Mouse (Mus musculus) lung, postnatal 0 days (tissue): Measurements from ENCODE around the gene Coa3. TPM values are rescaled to one million over a fixed set of nuclear protein-coding genes. Genes with fewer than 3 reads are reported as not detected.

Experiments
- ATAC-seq: fragments of 200-750 bp; cut with Nextera tagmentation; 2 replicates; pipeline ENCODE4 v1.8.0; 2017; ENCODE audit warnings: moderate library complexity
- DNase-seq: peaks from one replicate; pipeline ENCODE4 v3.0.0-alpha.2; 2016; ENCODE audit warnings: low spot score
- H3K27ac ChIP-seq: fragments of 300-500 bp; sonication (generic); 2 replicates; pipeline ENCODE4 v1.5.1; 2014; ENCODE audit warnings: antibody characterized with exemption, mild to moderate bottlenecking, low read length, mixed read lengths
- H3K27me3 ChIP-seq: fragments of 300-500 bp; sonication (generic); replicated peaks from 2 replicates; pipeline ENCODE4 v1.6.1; 2014; ENCODE audit warnings: low read length, mixed read lengths; ENCODE audit not compliant: insufficient read depth
- H3K36me3 ChIP-seq: fragments of 300-500 bp; sonication (generic); 2 replicates; pipeline ENCODE4 v1.6.1; 2014; ENCODE audit warnings: low read length, mixed read lengths; ENCODE audit not compliant: insufficient read depth
- H3K4me1 ChIP-seq: fragments of 300-500 bp; sonication (generic); 2 replicates; pipeline ENCODE4 v1.6.1; 2014; ENCODE audit warnings: antibody characterized with exemption, low read depth, low read length, mixed read lengths; ENCODE audit not compliant: insufficient read depth
- H3K4me2 ChIP-seq: fragments of 300-500 bp; sonication (generic); replicated peaks from 2 replicates; pipeline ENCODE4 v1.6.1; 2014; ENCODE audit warnings: low read depth, mild to moderate bottlenecking, low read length, moderate library complexity, mixed read lengths
- H3K4me3 ChIP-seq: fragments of 300-500 bp; sonication (generic); 2 replicates; pipeline ENCODE4 v1.5.1; 2014; ENCODE audit warnings: low read depth, low read length
- H3K9ac ChIP-seq: fragments of 300-500 bp; sonication (generic); replicated peaks from 2 replicates; pipeline ENCODE4 v1.6.1; 2014; ENCODE audit warnings: low read depth, mild to moderate bottlenecking
- H3K9me3 ChIP-seq: fragments of 300-500 bp; sonication (generic); 2 replicates; pipeline ENCODE4 v1.6.1; 2016; ENCODE audit warnings: low read length, mixed read lengths
- CTCF ChIP-seq: IDR thresholded peaks from 2 replicates; pipeline ENCODE4 v1.5.1; 2016; ENCODE audit warnings: antibody characterized with exemption, mild to moderate bottlenecking
- EP300 ChIP-seq: IDR thresholded peaks from 2 replicates; pipeline ENCODE4 v1.6.1; 2016; ENCODE audit warnings: antibody characterized with exemption, mild to moderate bottlenecking, control low read depth
- WGBS: fragments of 180-500 bp; shearing (Covaris S2); extraction: QIAGEN DNeasy Blood & Tissue Kit; methylation state at CpG from one replicate; pipeline ENCODE4 v1.1.7; 2014; 5-methylcytosine and 5-hydroxymethylcytosine counted together
- polyA plus RNA-seq: library from polyadenylated mRNA; unstranded; fragments of >200 nt; fragmentation: Nextera tagmentation; extraction: Ambion mirVana; gene quantifications from 2 replicates; pipeline ENCODE4 v1.2.1, GENCODE M21; 2015

The Coa3 gene
- polyA plus RNA-seq, 1 experiment from 2014 or later: 166 TPM

GRCm38 (mm10) chr11:101248258-101248994 lies 30.5 kb downstream of the Coa3 start:
- Histone ChIP-seq H3K4me2 (peak overlapping the region; percentile 70), H3K27me3 (0 out of 2 replicates have a peak, but pooled peaks cover 3% of the 10 kb centered on the region), H3K36me3 (no peaks in the 10 kb centered on the region), H3K4me1 (no peaks in the 10 kb centered on the region), H3K9me3 (no peaks in the 10 kb centered on the region), H3K4me3 (peak overlapping the region; percentile 50), H3K9ac (no peak overlapping the region), H3K27ac (peak overlapping the region; percentile 92)
- peak; percentile 78 for TF ChIP-seq CTCF
- TF ChIP-seq EP300: peak; percentile 94
- DNase-seq (peak; percentile 85), ATAC-seq (peak; percentile 74)
- WGBS: 36% methylated on average over 14 of the region's 14 CpGs

GRCm38 (mm10) chr11:101247521-101248030 lies 31.3 kb downstream of the Coa3 start:
- H3K4me1 ChIP-seq: no peaks in the 10 kb centered on the region

GRCm38 (mm10) chr11:101246702-101247012 lies 32.3 kb downstream of the Coa3 start:
- H3K4me3 ChIP-seq: peak overlapping the region; percentile 50
- ATAC-seq (peak; percentile 16), DNase-seq (no peak)
- peak overlapping the region; percentile 64 for H3K9ac ChIP-seq
- 10% methylated on average over 7 of the region's 7 CpGs for WGBS
- H3K36me3 ChIP-seq: no peaks in the 10 kb centered on the region
- TF ChIP-seq CTCF: no peak
- TF ChIP-seq EP300: no peak
- 0 out of 2 replicates have a peak, but pooled peaks cover 3% of the 10 kb centered on the region for H3K27me3 ChIP-seq
- no peaks in the 10 kb centered on the region for H3K4me1 ChIP-seq
- H3K9me3 ChIP-seq: no peaks in the 10 kb centered on the region
- H3K27ac ChIP-seq: peak overlapping the region; percentile 92
- peak overlapping the region; percentile 70 for H3K4me2 ChIP-seq

More at GRCm38 (mm10) chr11:101247521-101248030, 31.3 kb downstream of the Coa3 start:
- peak overlapping the region; percentile 70 for H3K4me2 ChIP-seq
- H3K9me3 ChIP-seq: no peaks in the 10 kb centered on the region
- ATAC-seq: no peak
- 69% methylated on average over 6 of the region's 6 CpGs for WGBS
- peak overlapping the region; percentile 92 for H3K27ac ChIP-seq
- TF ChIP-seq EP300 (no peak), CTCF (no peak)
- DNase-seq: no peak
- H3K36me3 ChIP-seq: no peaks in the 10 kb centered on the region
- H3K27me3 ChIP-seq: 0 out of 2 replicates have a peak, but pooled peaks cover 3% of the 10 kb centered on the region
- peak overlapping the region; percentile 50 for H3K4me3 ChIP-seq
- H3K9ac ChIP-seq: peak overlapping the region; percentile 64

- DNase-seq: peak; percentile 69
- H3K4me2 ChIP-seq: peak within 1 kb of the TSS; percentile 70
- WGBS: 1% methylated on average over 47 of the region's 63 CpGs
These were observed 32.8 kb downstream of the Coa3 start, which contains the start of gene Ramp2 for GRCm38 (mm10) chr11:101245855-101246701. Ramp2 (plus strand) TSS chr11:101246028.

GRCm38 (mm10) chr11:101245071-101245470 lies 33.8 kb downstream of the Coa3 start:
- peak overlapping the region; percentile 92 for H3K27ac ChIP-seq
- DNase-seq (no peak), ATAC-seq (no peak)
- TF ChIP-seq EP300 (no peak), CTCF (no peak)
- no peaks in the 10 kb centered on the region for H3K36me3 ChIP-seq
- no peak overlapping the region for H3K4me3 ChIP-seq
- H3K9me3 ChIP-seq: no peaks in the 10 kb centered on the region
- WGBS: 34% methylated on average over 4 of the region's 4 CpGs
- peak overlapping the region; percentile 70 for H3K4me2 ChIP-seq
- H3K9ac ChIP-seq: 0 out of 2 replicates have a peak overlapping the region, but pooled peaks have one; percentile 64
- H3K27me3 ChIP-seq: 0 out of 2 replicates have a peak, but pooled peaks cover 3% of the 10 kb centered on the region
- H3K4me1 ChIP-seq: no peaks in the 10 kb centered on the region

More at GRCm38 (mm10) chr11:101245855-101246701, 32.8 kb downstream of the Coa3 start, which contains the start of gene Ramp2:
- Histone ChIP-seq H3K27me3 (0 out of 2 replicates have a peak, but pooled peaks cover 3% of the 10 kb centered on the region), H3K27ac (peak within 1 kb of the TSS; percentile 92), H3K36me3 (no peaks in the 10 kb centered on the region), H3K9me3 (no peaks in the 10 kb centered on the region), H3K4me1 (no peaks in the 10 kb centered on the region), H3K4me3 (peak within 1 kb of the TSS; percentile 50), H3K9ac (peak within 1 kb of the TSS; percentile 64)
- TF ChIP-seq CTCF: peak; percentile 3; the same call in 1 of the 2 replicates
- TF ChIP-seq EP300: no peak
- ATAC-seq: peak; percentile 84
